Mouse (Mus musculus) spleen, adult 2 months (tissue): ENCODE data around the gene Kctd20. TPM values are rescaled to one million over a fixed set of nuclear protein-coding genes. Genes with fewer than 3 reads are reported as not detected.

Source experiments
- DNase-seq, 2 experiments: peaks; one replicate each; pipeline versions ENCODE4 v3.0.0 to v3.0.0-alpha.2; 2012 to 2021; ENCODE audit warnings: low spot score in 2 of 2, low read depth in 1 of 2
- H3K27ac ChIP-seq: fragments of 200-500 bp; 2 replicates; pipeline ENCODE4 v1.5.1; 2012; ENCODE audit warnings: low read length, inconsistent platforms; ENCODE audit not compliant: insufficient read depth
- H3K27me3 ChIP-seq: fragments of 200-500 bp; 2 replicates; pipeline ENCODE4 v1.6.1; 2012; ENCODE audit warnings: mild to moderate bottlenecking, moderate library complexity, low read length, inconsistent platforms; ENCODE audit not compliant: control insufficient read depth, insufficient read depth
- H3K36me3 ChIP-seq: fragments of 200-500 bp; 2 replicates; pipeline ENCODE4 v1.6.1; 2012; ENCODE audit warnings: mild to moderate bottlenecking, low read length, inconsistent platforms; ENCODE audit not compliant: control insufficient read depth, insufficient read depth
- H3K4me1 ChIP-seq: fragments of 200-500 bp; 2 replicates; pipeline ENCODE4 v1.6.1; 2011; ENCODE audit warnings: inconsistent platforms; ENCODE audit not compliant: control insufficient read depth, insufficient read depth, insufficient read length
- H3K4me3 ChIP-seq: fragments of 200-500 bp; 2 replicates; pipeline ENCODE4 v1.5.1; 2011; ENCODE audit warnings: mild to moderate bottlenecking, inconsistent platforms; ENCODE audit not compliant: insufficient read depth, insufficient read length; ENCODE audit errors: extremely low read depth
- CTCF ChIP-seq: fragments of 200-500 bp; IDR thresholded peaks from 2 replicates; pipeline ENCODE4 v1.5.1; 2011; ENCODE audit warnings: mild to moderate bottlenecking, inconsistent platforms; ENCODE audit not compliant: insufficient read depth, insufficient read length, insufficient replicate concordance; ENCODE audit errors: extremely low read depth
- POLR2A ChIP-seq: fragments of 200-500 bp; IDR thresholded peaks from 2 replicates; pipeline ENCODE4 v1.6.1; 2011; ENCODE audit warnings: low read depth, low read length, inconsistent platforms
- WGBS: fragments of 180-500 bp; shearing (Covaris S2); methylation state at CpG from one replicate; pipeline ENCODE4 v1.1.7; 2018; 5-methylcytosine and 5-hydroxymethylcytosine counted together
- polyA plus RNA-seq: library from polyadenylated mRNA; depleted of rRNA; stranded (reverse); fragments of >200 nt; gene quantifications from 2 replicates; pipeline ENCODE4 v1.2.3, GENCODE M21; 2012

Gene Kctd20
- polyA plus RNA-seq, 1 experiment, result 27.4 TPM

DNA sequence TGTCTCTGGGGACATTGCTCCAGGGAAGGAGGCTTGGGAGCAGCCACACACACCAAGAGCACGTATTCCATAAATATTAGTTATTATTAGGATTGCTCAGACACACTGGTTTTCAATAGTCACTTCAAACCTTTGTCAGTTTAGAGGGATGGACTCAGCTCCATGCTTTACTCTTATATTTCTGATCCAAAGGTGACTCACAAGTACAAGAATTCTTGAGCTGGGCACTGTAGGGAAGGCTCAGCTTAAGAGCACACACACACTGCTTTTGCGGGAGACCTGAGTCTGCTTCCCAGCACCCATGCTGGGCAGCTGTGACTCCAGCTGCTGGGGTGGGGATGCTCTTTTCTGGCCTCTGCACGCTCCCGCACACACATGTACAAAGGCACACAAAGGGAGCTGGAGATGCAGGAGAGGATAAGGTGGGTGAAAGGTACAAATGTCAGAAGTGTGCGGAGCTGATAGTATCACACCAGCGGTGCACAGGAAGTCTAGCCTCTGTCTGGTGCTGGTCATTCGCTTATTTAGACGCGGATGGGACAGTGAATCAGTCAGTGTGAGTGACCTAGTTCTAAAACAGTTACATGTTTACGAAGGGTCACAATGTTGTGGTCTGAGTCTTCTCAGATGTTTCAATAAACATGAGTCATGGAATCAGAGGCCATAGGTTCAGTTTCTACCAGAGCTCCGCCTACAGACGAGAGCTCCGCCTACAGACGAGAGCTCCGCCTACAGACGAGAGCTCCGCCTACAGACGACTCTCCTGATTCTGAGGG, 20.1 kb upstream of the Kctd20 start:
- H3K27me3 ChIP-seq, result no peaks in the 10 kb centered on the region
- DNase-seq, result no peak
- TF ChIP-seq POLR2A (no peak), CTCF (no peak)
- no peak overlapping the region for H3K27ac ChIP-seq
- H3K36me3 ChIP-seq, result no peaks in the 10 kb centered on the region
- no peak overlapping the region for H3K4me3 ChIP-seq
- 92% methylated on average over 18 of the region's 18 CpGs for WGBS
- H3K4me1 ChIP-seq, result no peaks in the 10 kb centered on the region

DNA sequence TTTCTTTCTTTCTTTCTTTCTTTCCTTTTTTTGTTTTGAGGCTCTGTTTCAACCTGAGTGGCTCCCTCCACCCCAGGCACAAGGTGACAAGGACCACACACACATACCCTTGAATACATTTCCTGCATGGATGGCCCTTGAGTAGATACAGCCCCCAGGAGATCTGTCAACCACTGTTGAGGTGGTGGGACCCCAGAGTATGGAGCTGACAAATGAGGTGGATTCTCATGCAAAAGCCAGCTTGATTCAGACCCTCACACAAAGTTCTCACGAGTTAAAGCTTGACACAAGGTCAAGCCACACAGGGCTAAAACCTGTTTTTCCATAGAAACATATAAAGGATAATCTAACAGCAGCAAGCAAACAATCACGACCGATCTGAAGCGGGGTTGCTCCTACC, 19.5 kb upstream of the Kctd20 start:
- H3K4me3 ChIP-seq, result no peak overlapping the region
- no peaks in the 10 kb centered on the region for H3K27me3 ChIP-seq
- H3K4me1 ChIP-seq, result no peaks in the 10 kb centered on the region
- no peak overlapping the region for H3K27ac ChIP-seq
- DNase-seq, result no peak
- TF ChIP-seq CTCF (no peak), POLR2A (no peak)
- WGBS, result 91% methylated on average over 4 of the region's 4 CpGs
- no peaks in the 10 kb centered on the region for H3K36me3 ChIP-seq

DNA sequence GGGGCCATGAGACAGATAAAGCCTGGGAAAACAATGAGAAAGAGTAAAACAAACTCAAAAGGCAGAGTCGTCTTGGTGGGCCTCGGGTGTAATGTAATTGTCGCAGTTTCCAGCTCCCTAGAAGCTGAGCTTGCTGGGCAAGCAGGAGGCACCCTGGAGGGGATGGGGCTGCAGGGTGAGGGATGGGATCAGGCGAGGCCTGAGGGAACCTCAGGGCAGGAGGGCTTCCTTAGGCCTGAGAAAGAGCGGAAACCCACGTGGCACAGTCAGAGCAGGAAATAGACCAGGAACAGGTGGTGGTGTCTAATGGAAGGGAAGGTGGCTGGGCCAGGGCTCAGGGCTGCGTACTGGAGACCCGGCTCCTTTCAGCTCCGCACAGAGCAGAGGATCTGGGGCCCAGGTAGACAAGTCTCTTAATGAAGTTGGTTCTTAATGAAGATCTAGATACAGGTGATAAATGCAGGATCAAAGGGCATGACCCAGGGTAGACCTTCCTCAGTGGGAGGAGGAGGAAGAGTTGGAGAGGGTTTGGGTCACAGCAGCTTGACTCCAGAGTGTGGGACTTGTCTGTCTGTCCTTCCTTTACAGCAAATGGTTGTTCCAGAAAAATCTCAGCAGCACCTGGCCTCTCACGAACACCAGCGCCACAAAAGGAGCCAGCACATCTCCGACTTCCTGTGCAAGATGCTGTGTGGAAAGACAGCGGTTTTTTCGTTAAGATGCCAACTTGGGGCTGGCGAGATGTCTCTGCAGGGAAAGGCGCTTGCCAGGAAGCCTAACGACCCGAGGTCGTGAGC, 17.4 kb upstream of the Kctd20 start:
- no peak for DNase-seq
- Histone ChIP-seq H3K36me3 (no peaks in the 10 kb centered on the region), H3K27me3 (no peaks in the 10 kb centered on the region), H3K4me1 (no peaks in the 10 kb centered on the region), H3K4me3 (no peak overlapping the region), H3K27ac (no peak overlapping the region)
- 69% methylated on average over 19 of the region's 19 CpGs for whole genome bisulfite sequencing
- no peak for TF ChIP-seq CTCF
- no peak for TF ChIP-seq POLR2A

DNA sequence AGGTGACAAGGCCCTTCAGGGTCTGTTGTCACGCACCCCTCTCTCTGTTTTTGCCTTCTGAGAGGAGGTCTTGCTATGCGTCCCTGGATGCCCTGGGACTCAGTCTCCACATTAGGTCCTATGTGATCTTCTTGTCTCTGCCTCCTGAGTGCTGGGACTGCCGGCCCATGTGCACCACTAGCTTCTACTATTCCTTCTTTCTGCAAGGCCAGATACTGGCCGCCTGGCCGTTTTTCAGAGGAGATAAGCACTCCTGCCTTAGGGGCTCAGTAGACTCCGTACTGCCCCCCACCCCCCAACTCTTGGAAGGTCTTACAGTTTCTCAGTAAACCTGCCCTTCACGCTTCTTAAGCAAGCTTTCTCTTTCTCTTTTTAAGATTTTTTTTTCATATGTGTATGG, 15.6 kb upstream of the Kctd20 start:
- no peak overlapping the region for H3K4me3 ChIP-seq
- TF ChIP-seq POLR2A, result no peak
- TF ChIP-seq CTCF, result no peak
- H3K4me1 ChIP-seq, result no peaks in the 10 kb centered on the region
- 83% methylated on average over 7 of the region's 7 CpGs for WGBS
- no peak overlapping the region for H3K27ac ChIP-seq
- DNase-seq, result no peak
- no peaks in the 10 kb centered on the region for H3K36me3 ChIP-seq
- no peaks in the 10 kb centered on the region for H3K27me3 ChIP-seq

DNA sequence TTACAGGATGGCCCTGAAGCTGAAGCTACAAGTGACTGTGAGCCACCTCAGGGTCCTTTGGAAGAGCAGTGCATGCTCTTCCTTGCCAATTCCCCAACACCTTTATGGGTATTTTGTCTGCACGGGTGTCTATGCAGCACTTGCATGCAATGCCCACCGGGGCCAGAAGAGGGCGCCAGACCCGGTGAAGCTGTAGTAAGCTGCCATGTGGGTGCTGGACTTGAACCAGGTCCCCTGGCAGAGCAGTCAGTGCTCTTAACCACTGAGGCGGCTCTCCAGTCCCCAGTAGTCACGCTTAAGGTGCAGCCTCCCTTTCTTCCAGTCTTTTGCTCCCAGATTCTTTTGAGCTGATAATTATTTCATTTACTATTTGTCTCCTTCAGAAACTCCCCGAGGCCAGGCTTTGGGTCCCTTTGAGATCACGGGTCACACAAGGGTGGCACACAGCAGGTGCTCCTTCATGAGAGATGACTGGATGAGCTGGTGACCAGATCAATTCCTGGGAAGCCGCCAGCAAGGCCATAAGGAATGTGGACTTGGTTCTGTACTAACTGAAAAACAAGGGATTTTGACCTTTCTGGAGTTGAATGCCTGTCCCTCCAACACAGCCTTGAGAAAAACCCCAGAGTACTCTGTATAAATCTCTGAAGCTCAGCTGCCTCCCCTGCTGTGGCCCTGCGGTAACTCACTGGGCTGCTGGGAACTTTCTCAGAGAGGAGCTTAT, 15.0 kb upstream of the Kctd20 start:
- Histone ChIP-seq H3K36me3 (no peaks in the 10 kb centered on the region), H3K4me3 (no peak overlapping the region), H3K4me1 (no peaks in the 10 kb centered on the region), H3K27ac (no peak overlapping the region), H3K27me3 (no peaks in the 10 kb centered on the region)
- 77% methylated on average over 10 of the region's 10 CpGs for WGBS
- peak; percentile 17 to 40 for DNase-seq
- TF ChIP-seq CTCF, result peak; percentile 69; the same call in 1 of the 2 replicates
- TF ChIP-seq POLR2A, result no peak

DNA sequence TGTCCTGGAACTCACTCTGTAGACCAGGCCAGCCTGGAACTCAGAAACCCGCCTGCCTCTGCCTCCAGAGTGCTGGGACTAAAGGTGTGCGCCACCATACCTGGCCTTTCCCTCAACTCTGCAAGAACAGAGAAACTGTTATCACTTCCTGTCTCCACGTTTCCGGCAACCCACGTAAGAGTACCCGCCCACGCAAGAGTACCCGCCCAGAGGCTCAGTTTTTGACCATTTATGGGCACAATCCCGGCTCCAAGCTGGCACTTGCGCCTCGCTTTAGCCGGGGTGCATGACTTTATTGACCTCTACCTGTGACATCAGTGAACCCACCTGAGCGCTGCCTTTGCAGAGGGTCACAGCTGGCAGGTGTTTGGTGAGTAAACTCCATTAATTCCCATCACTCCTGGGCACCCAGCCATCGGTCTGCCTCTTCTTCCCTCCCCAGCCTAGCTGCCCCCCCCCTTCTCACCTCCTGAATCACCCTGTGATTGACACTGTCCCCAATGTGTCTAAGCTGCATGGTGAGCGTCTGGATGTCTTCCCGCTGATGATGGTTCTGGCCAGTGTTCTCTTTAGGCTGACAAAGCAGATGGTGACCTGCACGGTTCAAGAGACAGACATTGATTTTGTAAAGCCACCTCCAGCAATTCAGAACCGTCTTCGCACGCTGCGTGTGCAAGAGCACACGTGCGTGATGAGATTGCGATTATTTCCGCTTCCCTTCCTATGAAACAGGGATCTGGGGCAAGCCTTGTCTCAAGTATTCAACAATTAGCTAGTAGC, 10.8 kb upstream of the Kctd20 start:
- Histone ChIP-seq H3K36me3 (no peaks in the 10 kb centered on the region), H3K27ac (no peak overlapping the region), H3K27me3 (no peaks in the 10 kb centered on the region), H3K4me3 (no peak overlapping the region), H3K4me1 (no peaks in the 10 kb centered on the region)
- TF ChIP-seq CTCF, result no peak
- no peak for TF ChIP-seq POLR2A
- 85% methylated on average over 25 of the region's 25 CpGs for WGBS
- DNase-seq, result no peak
